Mouse (Mus musculus) G1E (cell line): ENCODE results near the gene Rnf215. TPM values are rescaled to one million over a fixed set of nuclear protein-coding genes. Genes with fewer than 3 reads are reported as not detected.

Experiments
- ATAC-seq: 2 replicates; pipeline ENCODE4 v1.8.0; 2016; ENCODE audit warnings: mild to moderate bottlenecking; ENCODE audit not compliant: insufficient number of reproducible peaks, poor library complexity, low FRiP score, severe bottlenecking; ENCODE audit errors: extremely low read depth
- DNase-seq: peaks from one replicate; pipeline ENCODE4 v3.0.0; 2012; ENCODE audit warnings: low spot score
- H3K27me3 ChIP-seq: 2 replicates; pipeline ENCODE4 v1.6.1; 2012; ENCODE audit warnings: mild to moderate bottlenecking, low read length, inconsistent platforms; ENCODE audit not compliant: insufficient read depth
- H3K36me3 ChIP-seq: replicated peaks from 2 replicates; pipeline ENCODE3; 2012; ENCODE audit warnings: mild to moderate bottlenecking, inconsistent platforms
- H3K4me1 ChIP-seq: 2 replicates; pipeline ENCODE4 v1.6.1; 2012; ENCODE audit warnings: low read depth, low read length, inconsistent platforms, mixed read lengths; ENCODE audit not compliant: insufficient read depth
- H3K4me3 ChIP-seq: 2 replicates; pipeline ENCODE4 v1.5.1; 2012; ENCODE audit warnings: low read depth, mild to moderate bottlenecking, inconsistent platforms, low read length, moderate library complexity, mixed read lengths
- H3K9me3 ChIP-seq: replicated peaks from 2 replicates; pipeline ENCODE4 v1.6.1; 2012; ENCODE audit warnings: inconsistent platforms
- CTCF ChIP-seq: IDR thresholded peaks from 2 replicates; pipeline ENCODE4 v1.5.1; 2012; ENCODE audit warnings: low read depth, low read length, inconsistent platforms, mixed read lengths
- GATA1 ChIP-seq: IDR thresholded peaks from 2 replicates; pipeline ENCODE4 v1.6.1; 2012; ENCODE audit warnings: borderline replicate concordance, low read length, inconsistent platforms, mixed read lengths
- GATA2 ChIP-seq: IDR thresholded peaks from 2 replicates; pipeline ENCODE4 v1.6.1; 2012; ENCODE audit warnings: low read depth, low read length, inconsistent platforms, borderline replicate concordance
- POLR2AphosphoS5 ChIP-seq: IDR thresholded peaks from 2 replicates; pipeline ENCODE4 v1.6.1; 2012; ENCODE audit warnings: low read depth, low read length, inconsistent platforms; ENCODE audit not compliant: insufficient replicate concordance
- TAL1 ChIP-seq: conservative IDR thresholded peaks from 2 replicates; pipeline ENCODE4 v1.6.1; 2012; ENCODE audit warnings: low read depth, low read length, inconsistent platforms, mixed read lengths
- polyA plus RNA-seq: library from polyadenylated mRNA; stranded (reverse); fragments of >175 nt; gene quantifications from 2 replicates; pipeline ENCODE4 v1.2.3, GENCODE M21; 2012
- total RNA-seq, 2 experiments: library from RNA; stranded (forward) in 1 of 2; stranded (reverse) in 1 of 2; fragments of 200-1000 nt in 1 of 2; fragments of >200 nt in 1 of 2; fragmentation: Nextera tagmentation in 1 of 2; gene quantifications; 2 replicates each; pipeline ENCODE4 v1.2.3; 2014 to 2017

The Rnf215 gene
- total and polyA plus RNA-seq, 3 experiments, result 2.8 to 12.9 (median 5.1) TPM

- Histone ChIP-seq H3K4me1 (peaks cover 54% of the 10 kb centered on the region), H3K36me3 (peaks cover 38% of the 10 kb centered on the region), H3K9me3 (peaks cover 15% of the 10 kb centered on the region), H3K4me3 (peak within 1 kb of the TSS; percentile 75), H3K27me3 (no peaks in the 10 kb centered on the region; the same call in 1 of the 2 replicates)
- DNase-seq (peak; percentile 72), ATAC-seq (no peak)
- TF ChIP-seq CTCF, result no peak
- no peak for TF ChIP-seq GATA2
- no peak for TF ChIP-seq POLR2AphosphoS5
- no peak for TF ChIP-seq GATA1
- no peak for TF ChIP-seq TAL1
Measured at GRCm38 (mm10) chr11:4095171-4096053, 39.6 kb upstream of the Rnf215 start, which contains the start of gene Mtfp1. Gene Mtfp1, minus strand, starts transcription at chr11:4095445.

GRCm38 (mm10) chr11:4096054-4096984, 38.7 kb upstream of the Rnf215 start:
- DNase-seq (peak; percentile 89), ATAC-seq (peak; percentile 85)
- peaks cover 31% of the 10 kb centered on the region for H3K36me3 ChIP-seq
- H3K4me3 ChIP-seq, result peak overlapping the region; percentile 75
- TF ChIP-seq TAL1, result no peak
- 0 out of 2 replicates have a peak, but pooled peaks have one; percentile 54 for TF ChIP-seq POLR2AphosphoS5
- no peaks in the 10 kb centered on the region for H3K27me3 ChIP-seq
- peaks cover 54% of the 10 kb centered on the region for H3K4me1 ChIP-seq
- peaks cover 8% of the 10 kb centered on the region for H3K9me3 ChIP-seq

GRCm38 (mm10) chr11:4097091-4097621, 37.8 kb upstream of the Rnf215 start:
- H3K27me3 ChIP-seq, result peaks cover 6% of the 10 kb centered on the region
- peaks cover 54% of the 10 kb centered on the region for H3K4me1 ChIP-seq
- H3K4me3 ChIP-seq, result peak overlapping the region; percentile 75
- peaks cover 23% of the 10 kb centered on the region for H3K36me3 ChIP-seq
- no peak for ATAC-seq
- H3K9me3 ChIP-seq, result peaks cover under 1% of the 10 kb centered on the region
- TF ChIP-seq GATA2, result no peak
- no peak for TF ChIP-seq POLR2AphosphoS5
- TF ChIP-seq TAL1, result no peak
- DNase-seq, result no peak

- H3K27me3 ChIP-seq, result peaks cover 11% of the 10 kb centered on the region
- H3K9me3 ChIP-seq, result no peaks in the 10 kb centered on the region
- no peak overlapping the region for H3K4me3 ChIP-seq
- DNase-seq, result peak; percentile 36
- peaks cover 52% of the 10 kb centered on the region for H3K4me1 ChIP-seq
- ATAC-seq, result no peak
- peaks cover 17% of the 10 kb centered on the region for H3K36me3 ChIP-seq
- TF ChIP-seq TAL1 (no peak), CTCF (no peak), GATA2 (no peak), POLR2AphosphoS5 (no peak), GATA1 (no peak)
Measured at GRCm38 (mm10) chr11:4098120-4098519, 36.9 kb upstream of the Rnf215 start.

- TF ChIP-seq GATA1, result no peak
- no peak for TF ChIP-seq CTCF
- no peak for TF ChIP-seq TAL1
- TF ChIP-seq POLR2AphosphoS5, result no peak
- no peak for TF ChIP-seq GATA2
Measured at GRCm38 (mm10) chr11:4098816-4099215, 36.2 kb upstream of the Rnf215 start.

GRCm38 (mm10) chr11:4099447-4099846, 35.6 kb upstream of the Rnf215 start:
- ATAC-seq (no peak), DNase-seq (no peak)
- Histone ChIP-seq H3K36me3 (peaks cover 12% of the 10 kb centered on the region), H3K9me3 (no peaks in the 10 kb centered on the region), H3K4me3 (no peak overlapping the region), H3K4me1 (peaks cover 39% of the 10 kb centered on the region), H3K27me3 (peaks cover 18% of the 10 kb centered on the region)
- no peak for TF ChIP-seq POLR2AphosphoS5
- TF ChIP-seq CTCF, result no peak
- TF ChIP-seq TAL1, result no peak
- TF ChIP-seq GATA2, result no peak
- no peak for TF ChIP-seq GATA1

More at GRCm38 (mm10) chr11:4098816-4099215, 36.2 kb upstream of the Rnf215 start:
- DNase-seq, result no peak
- Histone ChIP-seq H3K36me3 (peaks cover 17% of the 10 kb centered on the region), H3K9me3 (no peaks in the 10 kb centered on the region), H3K4me1 (peaks cover 45% of the 10 kb centered on the region), H3K27me3 (peaks cover 18% of the 10 kb centered on the region), H3K4me3 (no peak overlapping the region)
- ATAC-seq, result no peak
